Mouse (Mus musculus) intestine, postnatal 0 days (tissue): ENCODE data around the gene Elmo1. TPM values are rescaled to one million over a fixed set of nuclear protein-coding genes. Genes with fewer than 3 reads are reported as not detected.

Experiments used
- ATAC-seq: fragments of 200-750 bp; cut with Nextera tagmentation; 2 replicates; pipeline ENCODE4 v1.8.0; 2017; ENCODE audit warnings: mild to moderate bottlenecking, moderate TSS enrichment, moderate library complexity
- H3K27ac ChIP-seq: fragments of 300-500 bp; sonication (generic); 2 replicates; pipeline ENCODE4 v1.5.1; 2014; ENCODE audit warnings: mild to moderate bottlenecking, low read depth, low read length, moderate library complexity
- H3K27me3 ChIP-seq: fragments of 300-500 bp; sonication (generic); replicated peaks from 2 replicates; pipeline ENCODE4 v1.6.1; 2014; ENCODE audit warnings: low read length, mixed read lengths; ENCODE audit not compliant: control insufficient read depth, insufficient read depth
- H3K36me3 ChIP-seq: fragments of 300-500 bp; sonication (generic); 2 replicates; pipeline ENCODE4 v1.6.1; 2014; ENCODE audit warnings: mild to moderate bottlenecking, moderate library complexity; ENCODE audit not compliant: control insufficient read depth, insufficient read depth
- H3K4me1 ChIP-seq: fragments of 300-500 bp; sonication (generic); replicated peaks from 2 replicates; pipeline ENCODE4 v1.6.1; 2014; ENCODE audit warnings: antibody characterized with exemption, low read length, mixed read lengths; ENCODE audit not compliant: control insufficient read depth, insufficient read depth
- H3K4me2 ChIP-seq: fragments of 300-500 bp; sonication (generic); replicated peaks from 2 replicates; pipeline ENCODE4 v1.6.1; 2014; ENCODE audit warnings: low read depth, mild to moderate bottlenecking, moderate library complexity
- H3K4me3 ChIP-seq: fragments of 300-500 bp; sonication (generic); 2 replicates; pipeline ENCODE4 v1.5.1; 2014; ENCODE audit warnings: low read depth, low read length
- H3K9ac ChIP-seq: fragments of 300-500 bp; sonication (generic); 2 replicates; pipeline ENCODE4 v1.6.1; 2014; ENCODE audit warnings: mild to moderate bottlenecking, low read depth, low read length
- H3K9me3 ChIP-seq: fragments of 300-500 bp; sonication (generic); 2 replicates; pipeline ENCODE4 v1.6.1; 2016; ENCODE audit warnings: mixed run types; ENCODE audit not compliant: control insufficient read depth
- CTCF ChIP-seq: sonication (generic); IDR thresholded peaks from 2 replicates; pipeline ENCODE4 v1.5.1; 2016; ENCODE audit warnings: low read depth, mild to moderate bottlenecking, control low read depth, antibody characterized with exemption, moderate library complexity
- WGBS: fragments of 180-500 bp; shearing (Covaris S2); extraction: QIAGEN DNeasy Blood & Tissue Kit; methylation state at CpG from one replicate; pipeline ENCODE4 v1.1.7; 2014; 5-methylcytosine and 5-hydroxymethylcytosine counted together
- polyA plus RNA-seq: library from polyadenylated mRNA; unstranded; fragments of >200 nt; fragmentation: Nextera tagmentation; extraction: Ambion mirVana; gene quantifications from 2 replicates; pipeline ENCODE4 v1.2.1, GENCODE M21; 2015

Elmo1 gene
- polyA plus RNA-seq, 1 experiment from 2014 or later: 8.2 TPM

DNA sequence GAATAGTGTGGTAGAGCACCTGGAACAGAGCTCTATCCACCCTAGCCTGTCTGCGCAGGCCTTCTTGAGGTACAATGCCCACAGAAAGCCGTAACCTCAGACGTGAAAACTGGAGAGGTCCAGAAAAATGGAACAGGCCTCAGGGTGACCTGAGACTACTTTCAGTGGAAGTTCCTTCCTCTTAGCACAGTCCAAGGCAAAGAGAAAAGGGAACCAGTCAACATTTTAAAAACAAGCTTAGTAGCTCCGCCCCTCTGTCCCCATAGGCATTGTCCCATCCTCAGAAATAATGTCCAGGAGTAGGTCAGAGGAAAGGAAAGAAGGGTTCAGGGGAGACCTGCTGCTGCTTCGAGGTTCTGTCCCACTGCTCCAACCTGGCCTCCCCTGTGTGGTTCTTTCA, 90.3 kb downstream of the Elmo1 start:
- no peak for ATAC-seq
- Histone ChIP-seq H3K4me2 (no peak overlapping the region), H3K27me3 (no peaks in the 10 kb centered on the region), H3K4me1 (peaks cover 8% of the 10 kb centered on the region; the same call in 1 of the 2 replicates), H3K27ac (0 out of 2 replicates have a peak overlapping the region, but pooled peaks have one; percentile 21), H3K9me3 (no peaks in the 10 kb centered on the region), H3K9ac (no peak overlapping the region), H3K4me3 (no peak overlapping the region), H3K36me3 (no peaks in the 10 kb centered on the region)
- 85% methylated on average over 5 of the region's 5 CpGs for WGBS
- TF ChIP-seq CTCF: no peak

DNA sequence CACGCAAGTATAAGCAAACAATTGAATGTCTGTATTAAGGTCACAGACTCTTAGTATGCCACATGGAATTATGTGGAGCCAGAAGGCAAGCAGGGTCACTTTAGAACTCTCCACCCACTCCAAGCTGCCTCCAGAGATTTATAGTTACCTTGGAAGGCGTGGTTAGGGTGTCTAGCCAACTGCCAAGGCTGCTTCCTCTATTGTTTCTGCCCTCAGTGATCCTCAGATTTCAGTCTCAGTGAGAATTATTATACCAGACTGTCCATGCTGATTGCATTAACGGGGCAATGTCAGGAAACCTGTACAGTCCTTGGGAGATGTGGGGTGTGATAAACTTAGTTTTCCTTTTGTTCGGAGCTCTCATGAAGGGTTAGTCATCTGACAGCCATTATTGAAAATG, 90.9 kb downstream of the Elmo1 start:
- 25% methylated on average over 4 of the region's 4 CpGs for WGBS
- TF ChIP-seq CTCF: no peak
- H3K4me2 ChIP-seq: no peak overlapping the region
- no peaks in the 10 kb centered on the region for H3K9me3 ChIP-seq
- H3K4me3 ChIP-seq: no peak overlapping the region
- H3K4me1 ChIP-seq: peaks cover 8% of the 10 kb centered on the region; the same call in 1 of the 2 replicates
- 0 out of 2 replicates have a peak overlapping the region, but pooled peaks have one; percentile 21 for H3K27ac ChIP-seq
- no peak overlapping the region for H3K9ac ChIP-seq
- H3K27me3 ChIP-seq: no peaks in the 10 kb centered on the region
- H3K36me3 ChIP-seq: no peaks in the 10 kb centered on the region
- peak; percentile 49 for ATAC-seq

DNA sequence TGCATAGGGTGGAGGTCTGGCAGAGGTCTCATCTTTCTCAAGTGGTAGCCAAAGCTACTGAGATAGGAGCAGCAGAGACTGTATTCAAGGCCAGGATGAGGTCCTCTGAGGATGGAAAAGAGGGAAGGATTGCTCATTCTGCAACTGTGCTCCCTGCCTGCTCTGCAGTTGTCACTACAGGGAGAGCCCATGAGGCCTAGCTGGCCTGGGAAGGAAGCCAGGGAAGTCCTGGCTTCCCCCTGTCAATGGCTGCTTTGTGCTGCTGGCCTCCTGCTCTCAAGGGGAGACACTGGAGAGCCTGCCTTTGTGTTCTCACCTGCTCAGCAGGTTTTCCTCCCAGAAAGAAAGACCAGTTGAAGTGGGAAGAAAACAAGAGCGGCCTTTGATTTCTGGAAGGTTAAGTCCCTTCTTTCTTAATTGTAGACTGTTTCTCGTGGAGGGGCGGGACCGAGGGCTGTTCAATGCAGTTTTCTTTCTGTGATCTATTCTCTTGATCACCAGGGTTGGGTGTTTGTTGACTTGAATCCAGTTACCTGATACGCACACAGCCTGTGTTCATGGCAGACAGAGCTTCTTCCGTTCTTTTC, 91.9 kb downstream of the Elmo1 start:
- H3K9me3 ChIP-seq: no peaks in the 10 kb centered on the region
- 61% methylated on average over 6 of the region's 6 CpGs for WGBS
- no peaks in the 10 kb centered on the region for H3K36me3 ChIP-seq
- peaks cover 8% of the 10 kb centered on the region; the same call in 1 of the 2 replicates for H3K4me1 ChIP-seq
- H3K4me2 ChIP-seq: no peak overlapping the region
- no peak for TF ChIP-seq CTCF
- peak; percentile 25; the same call in 1 of the 2 replicates for ATAC-seq
- no peak overlapping the region for H3K4me3 ChIP-seq
- H3K27me3 ChIP-seq: no peaks in the 10 kb centered on the region
- no peak overlapping the region; the same call in 1 of the 2 replicates for H3K27ac ChIP-seq
- H3K9ac ChIP-seq: no peak overlapping the region

DNA sequence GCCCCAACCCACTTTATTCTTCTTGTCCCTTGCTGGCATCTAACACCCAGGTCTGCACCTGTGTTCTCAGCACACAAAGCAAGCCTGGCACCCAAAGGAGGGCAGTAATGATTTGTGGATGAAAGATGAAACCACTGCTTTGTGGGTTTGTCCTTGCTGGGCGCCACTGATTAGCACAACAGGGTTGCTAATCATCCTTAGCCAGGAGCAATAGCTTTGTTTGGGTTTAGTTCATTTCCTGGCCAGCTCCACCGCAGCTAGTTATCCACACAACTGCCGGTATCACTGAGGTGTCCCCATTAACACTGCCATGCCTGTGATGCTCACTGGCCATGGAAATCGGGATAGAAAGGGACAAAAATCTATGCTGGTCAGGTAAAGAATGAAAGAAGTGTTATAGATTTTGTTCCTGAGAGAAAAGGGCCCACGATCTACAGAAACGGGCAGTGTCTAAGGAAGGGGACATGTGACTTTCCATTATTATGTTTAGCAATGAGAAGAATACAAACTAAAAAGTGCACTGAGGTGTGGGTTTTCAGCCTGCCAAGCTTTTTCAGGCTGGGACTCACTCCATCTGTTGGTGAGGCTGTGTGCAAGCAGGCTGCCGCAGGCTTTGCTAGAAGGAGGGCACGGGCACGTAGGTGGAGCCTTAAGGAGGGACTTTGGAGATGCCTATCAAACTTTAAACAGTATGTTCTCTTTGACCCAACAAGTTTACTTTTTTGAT, 93.3 kb downstream of the Elmo1 start:
- no peak overlapping the region for H3K4me3 ChIP-seq
- H3K36me3 ChIP-seq: no peaks in the 10 kb centered on the region
- ATAC-seq: no peak
- no peak overlapping the region for H3K4me2 ChIP-seq
- H3K27ac ChIP-seq: no peak overlapping the region
- H3K9ac ChIP-seq: no peak overlapping the region
- 36% methylated on average over 9 of the region's 9 CpGs for WGBS
- H3K27me3 ChIP-seq: no peaks in the 10 kb centered on the region
- peaks cover 12% of the 10 kb centered on the region; the same call in 1 of the 2 replicates for H3K4me1 ChIP-seq
- H3K9me3 ChIP-seq: no peaks in the 10 kb centered on the region
- peak; percentile 61 for TF ChIP-seq CTCF

DNA sequence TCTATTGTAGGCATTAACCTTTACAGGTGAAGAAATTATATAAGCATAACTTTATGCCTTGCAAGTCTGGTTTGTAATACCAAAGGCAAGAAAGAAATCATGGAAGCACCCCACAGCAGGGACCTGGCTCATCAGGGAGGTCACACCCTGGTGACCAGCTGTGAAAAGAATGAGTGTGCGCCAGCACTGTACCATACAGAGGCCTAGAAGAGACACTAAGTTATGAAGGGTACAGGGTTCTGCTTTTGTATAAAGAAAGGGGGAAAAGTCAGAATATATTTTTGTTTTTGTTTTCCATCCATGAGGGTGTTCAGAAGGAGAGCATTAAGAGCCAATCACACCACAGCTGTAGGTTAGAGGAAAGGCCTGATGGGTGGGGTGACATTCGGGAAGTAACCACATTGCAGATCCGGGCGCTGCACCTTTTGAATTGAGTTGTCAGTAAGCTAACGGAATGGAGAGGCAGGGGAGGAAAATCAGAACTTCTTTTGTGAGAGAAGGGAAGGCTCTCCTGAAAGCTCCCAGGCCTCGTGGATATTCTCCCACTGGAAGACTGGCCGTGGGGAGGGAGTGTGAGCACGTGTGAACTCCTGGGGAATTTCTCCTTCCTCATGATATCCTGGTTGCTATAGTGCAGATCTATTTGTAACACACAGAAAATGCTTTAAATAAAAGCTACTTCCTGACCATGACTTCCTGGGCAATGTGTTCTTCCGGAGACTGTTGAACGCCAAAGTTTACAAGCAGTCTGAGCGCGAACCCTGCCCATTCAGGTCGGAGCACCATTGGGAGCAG, 94.0 kb downstream of the Elmo1 start:
- 67% methylated on average over 13 of the region's 13 CpGs for WGBS
- no peak for ATAC-seq
- H3K9ac ChIP-seq: no peak overlapping the region
- peak; percentile 32; the same call in 1 of the 2 replicates for TF ChIP-seq CTCF
- no peak overlapping the region for H3K4me3 ChIP-seq
- peaks cover 12% of the 10 kb centered on the region; the same call in 1 of the 2 replicates for H3K4me1 ChIP-seq
- no peak overlapping the region for H3K4me2 ChIP-seq
- H3K27me3 ChIP-seq: no peaks in the 10 kb centered on the region
- H3K9me3 ChIP-seq: no peaks in the 10 kb centered on the region
- no peaks in the 10 kb centered on the region for H3K36me3 ChIP-seq
- H3K27ac ChIP-seq: no peak overlapping the region
